Mouse (Mus musculus): Measurements from ENCODE around the gene Cast. TPM values are rescaled to one million over a fixed set of nuclear protein-coding genes. Genes with fewer than 3 reads are reported as not detected.

Gene Cast
- 1.5 and 1.6 TPM in 2 replicates for polyA plus RNA-seq (2012; rRNA removed; ENCODE audit: low replicate concordance)

DNA sequence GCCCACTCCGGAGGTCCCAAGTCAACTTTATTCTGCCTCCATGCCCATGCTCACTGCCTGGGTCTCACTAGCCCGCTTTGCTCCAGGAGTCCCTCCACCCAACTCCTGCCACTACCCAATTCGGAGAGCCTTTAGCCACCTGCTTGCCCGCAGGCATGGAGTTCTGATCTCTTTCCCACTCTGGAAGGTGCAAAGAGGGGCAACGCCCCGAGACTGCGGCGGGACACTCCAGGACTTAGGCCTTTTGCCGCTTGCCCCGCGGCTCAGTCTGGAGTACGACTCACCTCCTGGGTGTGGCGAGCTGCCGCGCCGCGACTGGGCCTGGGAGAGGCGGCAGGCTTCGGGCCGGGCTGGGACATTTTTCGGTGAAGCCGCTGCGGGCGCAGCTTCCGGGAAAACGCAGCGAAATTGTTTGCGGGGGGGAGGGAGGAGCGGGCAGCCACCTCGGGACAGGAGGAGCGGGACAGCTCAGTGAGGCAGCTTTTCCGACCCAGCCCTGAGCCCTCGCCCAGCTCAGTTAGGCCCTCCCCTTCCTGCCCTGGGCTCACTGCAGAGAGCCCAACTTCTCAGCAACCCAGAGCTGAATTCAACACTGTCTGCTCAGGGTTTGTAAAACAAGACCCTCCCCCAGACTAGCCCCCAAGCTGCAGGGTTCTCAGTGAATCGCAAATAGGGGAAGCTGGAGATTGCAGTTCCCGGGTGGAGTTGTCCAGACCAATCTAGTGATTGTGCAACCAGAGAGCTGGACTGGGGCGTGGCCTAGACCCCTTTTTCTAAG, at the start of gene Cast:
Gene Cast (minus strand): TSS at position 659 of the 778 bp plus-strand sequence.

Other genes with a start within 250 kb of the Cast start
- gene Erap1, start 169.2 kb downstream of the Cast start, polyA plus RNA-seq (2012; rRNA removed; ENCODE audit: low replicate concordance), result 2.3 and 4.1 TPM in 2 replicates

All from duodenum, adult 2 months (tissue).